Mouse (Mus musculus) left cerebral cortex, adult 11 months (tissue): ENCODE results near the gene Rasl12.

Experiments used
- DNase-seq: peaks from one replicate; pipeline ENCODE4 v3.0.0; 2022; ENCODE audit warnings: low spot score

Rasl12 gene

DNA sequence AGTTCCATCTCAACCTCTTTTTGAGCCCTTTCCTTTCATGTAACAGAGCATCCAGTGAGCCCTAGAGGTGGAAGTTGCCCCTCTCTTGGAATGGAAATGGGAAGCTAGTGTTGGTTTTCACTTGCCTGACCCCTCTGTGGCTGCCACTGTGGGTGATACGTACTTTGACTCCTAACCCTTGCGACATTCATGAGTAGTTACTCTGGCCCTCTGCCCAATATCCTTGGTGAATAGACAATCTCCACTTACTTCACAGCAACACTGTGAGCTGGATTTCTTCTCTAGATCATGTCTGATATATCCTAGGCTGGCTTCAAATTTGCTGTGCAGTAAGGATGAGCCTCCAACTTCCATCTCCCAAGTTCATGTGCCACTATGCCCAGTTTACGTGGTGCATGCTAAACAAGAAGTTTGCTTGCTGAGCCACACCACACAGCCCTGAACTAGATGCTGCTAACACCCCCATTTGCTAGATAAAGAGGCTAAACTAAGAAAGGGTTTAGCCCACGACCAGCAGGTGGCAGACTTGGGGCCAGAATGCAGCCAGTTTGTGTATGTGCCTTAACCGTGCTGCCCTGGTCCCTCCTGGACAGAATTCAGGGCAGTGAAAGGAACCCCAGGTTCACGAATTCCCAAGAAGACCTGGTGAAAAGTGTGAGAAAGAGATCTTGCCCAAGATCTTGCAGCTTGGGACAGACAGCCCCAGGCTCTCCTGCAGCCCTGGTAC lies 5.5 kb upstream of the Rasl12 start:
- DNase-seq = no peak

DNA sequence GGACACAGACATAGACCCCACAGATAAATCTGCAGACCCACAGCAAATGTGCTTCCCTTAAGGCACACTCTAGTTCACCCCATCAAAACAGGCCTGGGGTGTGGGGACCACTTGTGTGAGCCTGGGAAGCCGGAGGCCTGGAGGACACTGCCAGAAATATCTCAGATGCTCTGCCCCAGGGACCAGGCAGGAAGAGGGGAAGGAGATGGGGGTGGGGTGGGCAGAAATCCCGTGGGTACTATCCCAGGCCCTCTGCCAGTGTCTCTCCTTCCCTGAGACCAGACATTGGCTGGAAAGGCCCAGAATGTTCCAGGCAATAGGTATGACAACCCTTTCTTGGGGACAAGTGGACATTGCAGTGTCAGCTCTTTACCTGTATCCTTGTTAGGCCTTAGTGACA lies 4.7 kb upstream of the Rasl12 start:
- DNase-seq = no peak

DNA sequence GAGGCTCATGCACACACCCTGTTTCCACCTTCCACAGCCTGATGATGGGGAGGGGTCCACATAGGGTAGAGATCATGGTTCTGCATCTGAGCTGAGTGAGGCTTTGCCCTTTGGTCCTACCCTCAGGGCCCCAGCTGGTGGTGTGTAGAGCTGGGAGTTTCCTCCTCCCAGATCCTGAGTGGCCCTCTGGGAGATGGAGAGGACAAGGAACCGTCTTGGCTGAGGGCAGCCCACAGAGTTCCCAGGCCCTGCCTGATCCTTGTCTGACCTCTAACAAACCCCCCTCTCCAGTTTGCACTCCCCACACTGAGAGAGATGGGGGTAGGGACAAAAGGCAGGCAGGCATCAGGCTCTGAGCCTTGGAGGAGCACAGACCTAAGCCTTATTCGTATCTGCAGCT lies 3.9 kb upstream of the Rasl12 start:
- DNase-seq = no peak

DNA sequence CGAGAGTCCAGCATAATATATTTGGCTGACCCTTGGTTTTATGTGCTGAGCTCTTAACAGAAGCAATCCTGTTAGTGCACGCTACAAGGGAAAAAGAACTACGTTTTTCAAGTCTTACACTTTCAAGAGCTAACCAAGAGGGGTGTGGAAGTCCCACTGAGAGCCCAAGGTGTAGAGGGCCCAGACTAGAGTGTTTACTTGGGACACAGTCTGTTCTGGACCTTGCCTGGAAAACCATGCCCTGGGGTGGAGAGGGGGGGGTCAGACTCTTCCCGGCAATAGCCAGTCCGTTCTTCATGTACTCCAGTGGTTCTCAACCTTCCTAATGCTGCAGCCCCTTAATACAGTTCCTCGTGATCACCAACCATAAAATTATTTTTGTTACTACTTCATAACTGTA lies 1.6 kb downstream of the Rasl12 start:
- no peak for DNase-seq

DNA sequence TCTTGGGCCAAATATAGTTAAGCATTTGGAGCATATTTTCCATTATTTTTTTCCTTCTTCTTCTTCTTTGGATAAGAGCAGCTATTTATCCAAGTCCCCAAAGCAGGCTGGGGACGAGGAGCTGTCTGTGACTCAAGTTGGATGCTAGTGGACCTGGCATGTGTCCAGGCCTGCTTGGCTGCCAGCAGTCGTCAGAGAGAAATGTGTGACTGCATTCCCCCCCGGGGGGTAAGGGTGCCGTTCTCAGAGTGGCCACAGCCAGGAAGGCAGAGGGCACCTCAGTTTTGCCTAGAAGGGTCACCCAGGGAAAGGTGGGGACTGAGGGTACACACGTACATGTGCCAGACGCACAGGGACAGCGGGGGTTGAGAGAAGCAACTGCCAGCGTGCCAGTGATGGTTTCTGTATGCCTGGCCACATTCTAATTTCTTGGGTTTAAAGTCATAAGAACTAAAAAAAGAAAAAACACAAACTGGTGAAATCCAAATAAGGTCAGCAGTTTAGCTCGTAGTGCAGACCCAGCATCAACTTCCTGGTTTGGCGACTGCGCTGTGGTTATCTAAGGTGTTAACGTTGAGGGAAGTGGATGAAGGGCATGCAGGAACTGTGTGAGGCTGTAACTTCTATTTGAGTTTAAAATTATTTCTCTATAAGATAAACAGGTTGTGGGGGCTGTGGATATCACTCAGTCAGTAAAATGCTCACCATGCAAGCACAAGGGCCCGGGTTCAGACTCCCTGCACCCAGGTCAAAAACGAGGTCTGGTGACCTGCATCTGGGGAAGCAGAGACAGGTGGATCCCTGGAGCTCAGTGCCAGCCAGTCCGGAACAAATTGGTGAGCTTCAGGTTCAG lies 6.3 kb downstream of the Rasl12 start:
- peak; percentile 51 for DNase-seq

DNA sequence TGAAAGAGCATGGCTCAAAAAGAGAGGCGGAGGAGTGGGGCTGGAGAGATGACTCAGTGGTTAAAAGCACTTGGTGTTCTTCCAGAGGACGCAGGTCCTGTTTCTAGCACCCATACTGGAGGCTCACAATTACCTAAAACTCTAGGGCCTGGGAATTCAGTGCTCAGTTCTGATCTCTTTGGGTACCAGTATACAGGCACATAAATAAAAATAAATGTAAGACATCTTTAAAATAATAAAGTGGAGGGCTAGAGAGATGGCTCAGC lies 6.8 kb downstream of the Rasl12 start:
- DNase-seq = no peak

DNA sequence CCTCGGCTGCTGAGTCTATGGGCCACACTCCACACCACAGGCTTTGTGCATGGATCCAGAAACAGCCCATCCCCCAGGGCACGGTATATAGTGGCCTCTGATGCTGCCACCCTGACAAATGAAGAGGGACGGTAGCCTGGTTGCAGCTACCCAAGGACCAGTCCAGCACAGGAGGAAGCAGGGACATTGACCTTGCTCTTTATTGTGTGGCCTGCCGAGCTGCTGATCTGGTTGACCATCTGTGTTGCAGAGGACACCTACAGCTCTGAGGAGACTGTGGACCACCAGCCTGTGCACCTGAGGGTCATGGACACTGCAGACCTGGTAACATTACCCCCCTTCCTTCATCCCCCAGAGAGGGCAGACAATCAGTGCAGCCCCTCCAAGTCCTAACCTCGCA lies 9.0 kb downstream of the Rasl12 start:
- no peak for DNase-seq

DNA sequence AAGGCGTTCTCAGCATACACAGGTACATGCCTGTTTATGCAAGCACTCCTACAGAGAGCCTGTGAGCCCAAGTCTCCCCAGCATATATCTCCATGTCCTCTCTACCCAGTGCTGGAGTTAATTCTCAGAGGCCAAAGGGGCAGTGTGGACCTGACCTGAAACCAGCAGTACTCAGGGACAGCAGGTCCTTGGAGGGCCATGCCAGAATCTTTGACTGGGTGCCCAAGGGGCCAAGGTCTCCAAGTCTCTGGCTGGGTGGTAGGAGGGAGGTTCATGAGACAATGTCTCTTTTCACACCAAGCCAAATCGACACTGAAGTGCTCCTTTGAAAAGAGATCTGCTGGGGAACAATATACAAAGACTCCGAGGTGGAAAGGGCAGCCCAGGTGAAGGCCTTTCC lies 9.6 kb downstream of the Rasl12 start:
- no peak for DNase-seq

DNA sequence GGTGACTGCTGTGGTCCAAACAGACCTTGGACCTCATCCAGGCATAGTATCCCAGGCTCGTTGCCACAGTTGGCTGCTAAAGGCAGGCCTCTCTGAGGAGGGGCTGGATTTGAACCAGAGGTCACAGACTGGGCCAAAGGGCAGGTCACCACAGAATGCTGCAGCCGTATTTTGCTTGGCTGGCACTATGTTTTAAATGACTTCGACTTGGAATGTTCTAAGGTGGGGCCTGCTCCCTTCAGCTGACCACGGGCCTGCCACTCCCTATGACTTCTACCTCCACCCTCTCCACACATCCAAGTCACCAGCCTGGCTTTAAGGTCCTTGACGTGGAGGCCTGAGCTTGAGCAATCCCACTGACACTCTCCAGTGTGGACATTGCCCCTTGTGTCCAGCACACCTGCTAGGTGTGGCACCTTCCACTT lies 10.6 kb downstream of the Rasl12 start:
- DNase-seq = no peak

DNA sequence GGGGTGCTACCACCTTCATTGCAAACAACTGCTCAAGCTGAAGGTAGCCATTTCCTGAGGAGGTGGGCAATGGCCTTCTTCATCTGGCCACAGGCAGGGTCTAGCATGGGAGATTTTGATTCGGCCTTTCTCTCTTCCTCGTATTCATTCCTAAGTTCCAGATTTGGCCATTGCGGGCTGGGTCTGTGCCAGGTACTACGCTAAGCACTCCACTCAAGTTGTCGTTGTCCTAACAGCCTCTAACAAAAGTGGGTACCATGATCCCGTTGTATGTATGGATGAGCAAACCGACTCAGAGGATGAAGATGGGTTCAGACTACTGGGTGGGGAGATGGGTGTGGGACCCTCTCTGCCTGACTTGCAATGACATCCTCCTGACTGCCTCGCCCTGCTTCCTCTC lies 12.1 kb downstream of the Rasl12 start:
- no peak for DNase-seq

DNA sequence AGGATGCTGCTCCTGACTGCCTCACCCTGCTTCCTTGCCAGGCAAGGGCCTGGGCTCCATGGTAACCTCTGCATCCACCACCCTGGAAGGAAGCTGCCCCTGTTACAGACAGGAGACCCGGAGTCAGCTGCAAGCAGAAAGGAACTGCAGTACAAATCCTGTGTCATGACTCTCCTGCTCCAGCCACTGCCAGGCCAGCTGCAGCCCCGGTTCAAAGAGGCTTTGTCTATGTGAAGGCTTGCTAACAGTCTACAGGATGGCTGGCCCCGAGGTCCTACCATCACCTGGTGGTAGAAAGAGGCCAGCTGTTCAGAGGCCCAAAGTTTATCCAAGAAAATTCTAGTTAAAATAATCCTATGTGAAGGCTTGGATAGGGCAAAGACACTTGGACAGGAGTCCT lies 13.0 kb downstream of the Rasl12 start:
- no peak for DNase-seq

DNA sequence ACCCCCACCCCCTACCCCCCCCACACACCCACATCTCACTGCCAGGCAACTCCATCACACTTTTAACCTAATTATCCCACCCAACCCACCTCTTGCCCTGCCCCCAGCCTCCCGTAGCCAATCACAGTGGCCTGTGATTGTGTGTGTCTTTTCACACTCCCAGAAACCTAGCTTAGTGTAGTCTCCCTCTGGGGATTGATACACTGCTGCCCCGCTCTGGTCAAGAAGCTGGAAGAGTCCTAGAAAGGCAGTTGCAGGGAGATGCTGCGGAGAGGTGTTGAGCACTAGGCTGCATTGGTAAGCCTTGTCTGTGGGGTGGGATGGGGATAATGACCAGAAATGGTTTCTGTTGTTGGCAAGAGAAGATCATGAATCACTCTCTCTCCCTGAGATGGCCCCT lies 19.4 kb downstream of the Rasl12 start:
- DNase-seq = no peak

DNA sequence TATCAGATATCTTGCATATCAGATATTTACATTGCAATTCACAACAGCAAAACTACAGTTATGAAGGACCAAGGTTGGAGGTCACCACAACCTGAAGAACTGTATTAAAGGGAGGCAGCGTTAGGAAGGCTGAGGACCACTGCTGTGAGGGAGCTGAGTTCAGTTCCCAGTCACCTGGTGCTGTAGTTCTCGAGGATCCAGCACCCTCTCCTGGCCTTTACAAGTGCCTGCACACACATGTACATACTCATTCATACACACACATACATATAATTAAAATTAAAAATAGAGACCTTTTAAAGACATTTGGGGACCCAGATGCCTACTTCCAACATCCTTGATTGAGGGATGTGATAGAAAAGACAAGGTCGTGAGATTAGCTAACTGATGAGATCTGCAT lies 21.3 kb downstream of the Rasl12 start:
- DNase-seq = no peak

DNA sequence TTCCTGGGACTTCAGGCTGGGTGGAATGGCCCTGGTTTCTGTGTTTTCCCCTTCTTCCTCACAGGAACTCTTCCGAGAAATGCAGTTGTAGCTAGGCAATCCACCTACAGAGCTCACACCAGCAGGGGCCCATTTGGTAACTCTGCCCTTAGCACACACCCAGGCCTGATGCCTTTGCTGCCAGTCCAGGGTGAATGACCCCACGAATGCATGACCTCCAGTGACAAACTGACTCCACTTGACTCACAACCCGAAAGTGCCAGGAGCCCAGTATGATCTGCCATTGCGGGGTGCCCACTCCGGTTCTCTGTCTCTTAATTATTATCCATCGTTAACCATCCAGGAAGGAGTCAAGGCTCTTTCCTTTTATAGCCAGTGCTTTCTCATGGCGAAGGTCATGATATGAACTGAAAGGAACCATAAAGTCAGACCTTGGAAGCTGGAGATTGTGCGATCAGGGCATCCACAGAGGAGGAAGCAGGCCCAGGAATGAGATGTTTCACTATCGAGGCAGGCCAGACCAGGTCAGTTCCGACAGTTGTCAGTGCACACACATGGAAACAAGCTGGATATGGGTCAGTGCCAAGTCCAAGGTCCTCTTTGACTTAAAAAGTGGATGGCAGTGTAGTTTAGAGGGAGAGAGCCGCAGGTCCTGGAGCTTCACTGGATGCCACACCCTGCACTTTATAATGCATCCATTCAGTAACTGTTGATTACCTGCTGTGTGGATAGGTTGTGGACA lies 24.6 kb downstream of the Rasl12 start, which contains the start of gene Slc51b:
Gene Slc51b, minus strand, starts transcription at position 196 of the 742 bp plus-strand sequence.
- no peak for DNase-seq

DNA sequence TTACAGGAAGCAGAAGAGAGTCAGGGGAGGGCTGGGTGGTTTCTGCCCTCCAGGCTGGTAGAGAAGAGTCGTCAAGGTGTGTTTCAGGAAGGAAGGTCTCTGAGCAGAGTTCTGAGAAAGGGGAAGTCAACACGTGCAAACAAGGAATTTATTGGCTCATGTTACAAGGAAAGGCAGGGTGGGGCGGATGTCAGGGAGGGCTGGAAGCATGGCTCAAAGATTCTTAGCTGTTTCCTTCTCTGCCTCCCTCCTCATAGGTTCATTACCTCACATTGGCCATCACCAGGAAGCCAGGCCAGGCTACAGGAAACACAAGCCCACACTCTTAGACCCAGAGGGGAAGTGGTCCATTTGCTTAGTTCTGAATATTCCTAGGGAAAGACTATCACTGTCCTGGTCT lies 26.1 kb downstream of the Rasl12 start:
- DNase-seq = no peak

DNA sequence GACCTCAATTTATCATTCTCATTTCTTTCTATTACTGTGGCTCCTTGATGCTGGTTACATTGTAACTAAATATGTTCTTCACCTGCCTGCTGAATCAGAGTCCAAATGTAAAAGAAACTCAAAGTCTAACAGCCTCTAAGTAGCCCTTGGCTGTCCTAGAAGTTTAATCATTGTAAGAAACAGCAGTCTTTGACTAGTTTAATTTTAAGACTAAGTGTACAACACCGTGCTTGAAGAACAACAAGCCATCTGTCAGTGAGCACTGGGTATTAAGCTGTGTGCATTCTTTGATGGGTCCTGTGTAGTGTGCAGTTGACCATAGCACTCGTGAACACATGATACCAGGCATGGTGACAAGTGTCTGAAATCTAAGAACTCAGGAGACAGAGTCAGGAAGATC lies 29.2 kb downstream of the Rasl12 start:
- DNase-seq = no peak

DNA sequence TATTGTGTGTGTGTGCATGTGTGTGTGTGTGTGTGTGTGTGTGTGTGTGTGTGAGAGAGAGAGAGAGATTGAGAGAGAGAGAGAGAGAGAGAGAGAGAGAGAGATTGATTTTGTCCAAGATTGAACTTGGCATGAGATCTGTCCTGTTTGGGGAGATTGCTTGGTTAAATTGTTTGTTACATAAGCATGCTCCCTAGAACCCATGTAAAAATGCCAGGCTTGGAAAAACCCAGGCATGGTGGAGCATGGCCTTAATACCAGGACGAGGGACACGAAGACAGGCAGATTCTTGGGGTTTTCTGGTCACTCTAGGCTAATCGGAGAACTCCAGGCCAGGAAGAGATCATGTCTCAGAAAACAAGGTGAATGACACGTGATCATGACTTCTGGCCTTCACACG lies 29.7 kb downstream of the Rasl12 start:
- no peak for DNase-seq

DNA sequence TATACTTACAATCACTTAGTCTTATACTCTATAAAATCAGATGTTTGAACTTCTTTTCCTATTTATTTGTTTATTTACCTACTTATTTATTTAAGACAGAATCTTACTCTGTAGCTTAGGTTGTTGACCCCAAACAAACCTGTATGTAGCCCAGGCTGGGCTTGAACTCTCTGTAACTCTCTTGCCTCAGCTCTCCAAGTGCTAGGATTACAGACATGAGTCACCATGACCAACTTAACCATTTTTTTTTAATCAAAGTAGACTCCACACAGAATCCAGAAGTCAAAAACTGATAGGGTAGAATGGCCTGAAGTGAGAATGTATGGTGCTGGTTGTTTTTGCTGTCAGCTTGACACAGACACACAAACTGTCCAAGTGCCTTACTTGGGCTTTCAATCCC lies 32.1 kb downstream of the Rasl12 start:
- DNase-seq = no peak

DNA sequence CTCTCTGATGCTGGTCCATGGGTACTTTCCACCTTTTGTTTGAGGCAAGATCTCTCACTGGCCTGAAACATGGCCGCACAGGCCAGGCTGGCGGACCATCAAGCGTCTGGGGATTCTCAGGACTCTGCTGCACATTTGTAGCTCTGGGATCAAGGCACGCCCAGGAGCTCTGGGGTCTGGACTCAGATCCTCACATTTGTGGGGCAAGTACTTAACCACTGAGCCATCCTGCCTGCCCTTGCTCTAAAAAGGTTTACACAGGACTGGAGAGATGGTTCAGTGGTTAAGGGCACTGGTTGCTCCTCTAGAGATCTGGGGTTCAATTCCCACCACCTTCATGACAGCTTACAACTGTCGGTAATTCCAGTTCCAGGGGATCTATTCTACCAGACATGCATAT lies 32.6 kb downstream of the Rasl12 start:
- DNase-seq = no peak

DNA sequence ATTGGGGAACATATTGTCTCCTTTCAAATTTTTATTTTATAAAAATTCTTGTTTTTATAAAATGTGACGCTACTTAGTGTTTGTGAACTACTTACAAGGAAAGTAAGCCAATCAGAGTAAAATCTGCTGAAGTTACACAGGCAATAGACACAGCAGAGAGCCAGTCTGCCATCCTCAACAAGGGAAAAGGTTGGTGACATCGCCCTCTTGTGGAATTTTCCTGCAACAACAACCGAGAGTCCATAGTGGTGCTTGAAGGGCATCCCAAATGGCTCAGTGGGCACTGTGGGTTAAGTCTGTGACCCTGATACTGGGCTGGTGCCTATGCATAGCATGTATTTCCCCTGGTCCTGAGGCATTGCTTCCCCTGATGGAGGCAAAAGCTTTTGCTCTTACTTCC lies 33.9 kb downstream of the Rasl12 start:
- peak; percentile 84 for DNase-seq

DNA sequence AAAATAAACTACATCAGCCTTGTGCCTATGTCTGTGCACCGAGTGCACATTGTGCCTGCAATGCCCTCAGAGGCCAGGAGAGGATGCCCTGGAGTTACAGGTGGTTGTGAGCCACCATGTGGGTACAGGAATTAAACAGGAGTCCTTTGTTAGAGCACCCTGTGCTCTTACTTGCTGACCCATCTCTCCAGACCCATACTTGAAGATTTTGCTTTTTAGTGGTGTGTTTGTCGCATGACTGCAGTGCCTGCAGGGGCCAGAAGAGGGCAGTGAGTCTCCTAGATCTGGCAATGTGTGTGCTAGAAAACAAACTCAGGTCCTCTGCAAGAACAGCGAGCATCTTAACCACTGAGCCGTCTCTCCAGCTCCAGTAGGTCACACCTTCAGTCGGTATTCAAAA lies 35.8 kb downstream of the Rasl12 start:
- DNase-seq = no peak

DNA sequence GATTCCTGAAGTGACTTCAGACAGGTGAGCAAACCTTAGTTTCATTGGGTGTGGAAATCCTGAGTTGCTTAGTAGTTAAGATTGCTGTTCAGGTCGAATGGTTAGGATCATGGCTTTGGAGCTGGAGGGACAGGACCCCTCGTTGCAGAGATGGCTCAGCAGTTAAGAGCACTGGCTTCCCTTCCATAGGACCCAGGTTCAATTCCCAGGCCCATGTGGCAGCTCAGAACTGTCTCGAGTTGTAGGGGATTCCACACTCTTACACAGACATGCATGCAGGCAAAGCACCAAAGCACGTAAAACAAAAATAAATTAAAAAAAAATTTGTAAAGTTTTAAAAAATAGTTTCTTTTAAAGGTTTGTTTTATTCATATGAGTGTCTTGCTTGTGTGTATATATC lies 36.9 kb downstream of the Rasl12 start:
- no peak for DNase-seq

DNA sequence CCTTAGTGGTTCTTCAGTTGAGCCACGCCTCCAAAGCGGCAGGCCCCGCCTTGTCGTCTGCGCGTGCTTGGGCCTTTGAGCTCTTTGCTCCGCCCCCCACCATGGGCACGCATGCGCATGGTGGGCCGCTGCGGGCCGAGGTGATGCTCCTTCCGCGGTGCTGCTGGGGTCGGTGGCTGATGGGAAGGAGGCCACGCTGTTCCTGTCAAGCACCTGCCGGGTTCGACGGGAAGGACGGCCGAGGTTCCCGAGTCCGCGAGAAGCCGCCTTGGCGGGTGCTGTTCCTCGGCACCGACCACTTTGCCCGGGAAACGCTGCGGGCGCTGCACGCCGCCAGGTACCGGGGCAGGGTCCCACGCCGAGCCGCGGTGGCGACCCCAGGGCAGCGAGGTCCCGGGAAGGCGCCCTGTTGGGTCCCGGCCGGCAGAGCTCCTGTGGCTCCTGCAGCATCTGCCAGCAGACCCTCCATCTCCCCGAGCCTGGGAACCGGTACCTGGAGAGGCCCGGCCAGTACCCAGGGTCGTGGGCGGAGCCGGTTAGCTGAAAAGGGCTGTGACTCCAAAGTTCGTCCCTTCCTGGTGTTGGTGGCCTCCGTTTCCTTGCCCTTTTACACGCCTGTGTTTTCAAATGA lies 37.5 kb downstream of the Rasl12 start, which contains the start of gene Mtfmt:
Gene Mtfmt, plus strand, starts transcription at position 112 of the 631 bp plus-strand sequence.
- DNase-seq = peak; percentile 81
